ENCODE assay signal across 16 mouse cellular contexts in genomic region chr4:111308572-111309288, GRCm38 (mm10).
DNase-seq lines count a peak whose midpoint lies in the region; ATAC-seq and TF ChIP-seq lines count a peak whose summit lies in the region.
"Had no signal": no experiment of that assay in that cellular context is flagged by ENCODE, and none has a peak within 500 bp of the region (broad histone marks: within the 10 kb centered on the region; RNA-seq: fewer than 3 reads in every experiment).

No protein-coding gene starts in this region.

- 74% methylated on average over 3 of the region's 3 CpGs for WGBS in forebrain, postnatal 0 days
- 70% methylated on average over 3 of the region's 3 CpGs for WGBS in forebrain, embryonic 12.5 days
- 71% methylated on average over 3 of the region's 3 CpGs for WGBS in limb, embryonic 12.5 days
- 73% methylated on average over 3 of the region's 3 CpGs for WGBS in limb, embryonic 10.5 days

- no peak for DNase-seq in forebrain, postnatal 0 days
- no peak for DNase-seq in limb, embryonic 10.5 days (ENCODE audit: low spot score)
- DNase-seq in ES-CJ7 (ENCODE audit: low read depth, low spot score), result peak; percentile 57
- DNase-seq: adrenal gland, adult 2 months; cerebellum, adult 18-20 months; liver, embryonic 13.5 days had no signal

- TF ChIP-seq POLR2A in cortical plate, adult 2 months (IDR thresholded peaks at IDR 0.05; ENCODE audit: extremely low read depth, insufficient read depth, low read length), result no peak

- H3K27me3 ChIP-seq in forebrain, postnatal 0 days (ENCODE audit: insufficient read depth, low read length), result no peaks in the 10 kb centered on the region
- no peaks in the 10 kb centered on the region for H3K27me3 ChIP-seq in forebrain, embryonic 12.5 days
- H3K27me3 ChIP-seq in limb, embryonic 12.5 days, result no peaks in the 10 kb centered on the region
- no peaks in the 10 kb centered on the region for H3K27me3 ChIP-seq in limb, embryonic 10.5 days (ENCODE audit: low read depth, poor library complexity, severe bottlenecking)
- H3K27me3 ChIP-seq: heart, embryonic 15.5 days; intestine, embryonic 15.5 days; liver, embryonic 13.5 days; megakaryocyte, embryonic 14.5 days; neural tube, embryonic 13.5 days; stomach, embryonic 15.5 days had no signal

- no peak overlapping the region for H3K4me2 ChIP-seq in forebrain, postnatal 0 days (ENCODE audit: low read depth)
- no peak overlapping the region for H3K4me2 ChIP-seq in forebrain, embryonic 12.5 days
- H3K4me2 ChIP-seq in limb, embryonic 12.5 days, result no peak overlapping the region
- H3K4me2 ChIP-seq: heart, embryonic 15.5 days; intestine, embryonic 15.5 days; liver, embryonic 13.5 days; neural tube, embryonic 13.5 days; stomach, embryonic 15.5 days had no signal

- H3K9me3 ChIP-seq in forebrain, postnatal 0 days (ENCODE audit: low read length), result no peaks in the 10 kb centered on the region
- H3K9me3 ChIP-seq in forebrain, embryonic 12.5 days, result no peaks in the 10 kb centered on the region
- no peaks in the 10 kb centered on the region for H3K9me3 ChIP-seq in limb, embryonic 12.5 days
- no peaks in the 10 kb centered on the region for H3K9me3 ChIP-seq in limb, embryonic 10.5 days (replicated peaks)
- H3K9me3 ChIP-seq: heart, embryonic 15.5 days; intestine, embryonic 15.5 days; liver, embryonic 13.5 days; stomach, embryonic 15.5 days had no signal

- H3K36me3 ChIP-seq in forebrain, postnatal 0 days (ENCODE audit: insufficient read depth), result no peaks in the 10 kb centered on the region
- no peaks in the 10 kb centered on the region for H3K36me3 ChIP-seq in forebrain, embryonic 12.5 days (replicated peaks)
- no peaks in the 10 kb centered on the region for H3K36me3 ChIP-seq in limb, embryonic 12.5 days
- H3K36me3 ChIP-seq in limb, embryonic 10.5 days, result no peaks in the 10 kb centered on the region
- H3K36me3 ChIP-seq: heart, embryonic 15.5 days; intestine, embryonic 15.5 days; liver, embryonic 13.5 days; neural tube, embryonic 13.5 days; stomach, embryonic 15.5 days had no signal

- no peak; the same call in 1 of the 2 replicates for ATAC-seq in forebrain, postnatal 0 days
- ATAC-seq in forebrain, embryonic 12.5 days (ENCODE audit: low FRiP score), result no peak
- ATAC-seq in limb, embryonic 12.5 days (ENCODE audit: insufficient number of reproducible peaks, insufficient read depth, low FRiP score, low TSS enrichment, low read depth), result 0 out of 2 replicates have a peak, but pooled peaks have one; percentile 52
- no peak for ATAC-seq in erythroid progenitor cell, adult 5-6 weeks (replicated peaks; ENCODE audit: low FRiP score, poor library complexity, severe bottlenecking)
- no peak for ATAC-seq in monocyte, adult 5-6 weeks (replicated peaks; ENCODE audit: insufficient number of reproducible peaks, low FRiP score, low TSS enrichment, poor library complexity, severe bottlenecking)
- ATAC-seq: intestine, embryonic 15.5 days had no signal

- no peak overlapping the region for H3K4me3 ChIP-seq in forebrain, postnatal 0 days (ENCODE audit: low read depth, low read length)
- H3K4me3 ChIP-seq in forebrain, embryonic 12.5 days (replicated peaks), result no peak overlapping the region
- H3K4me3 ChIP-seq in limb, embryonic 12.5 days (replicated peaks), result no peak overlapping the region
- H3K4me3 ChIP-seq in limb, embryonic 10.5 days, result no peak overlapping the region
- H3K4me3 ChIP-seq in cortical plate, adult 2 months (ENCODE audit: insufficient read depth, low read length), result no peak overlapping the region
- H3K4me3 ChIP-seq: heart, embryonic 15.5 days; intestine, embryonic 15.5 days; liver, embryonic 13.5 days; megakaryocyte, embryonic 14.5 days; neural tube, embryonic 13.5 days; stomach, embryonic 15.5 days had no signal

- no peak overlapping the region for H3K9ac ChIP-seq in forebrain, postnatal 0 days
- H3K9ac ChIP-seq in forebrain, embryonic 12.5 days, result no peak overlapping the region
- no peak overlapping the region for H3K9ac ChIP-seq in limb, embryonic 12.5 days (replicated peaks)
- H3K9ac ChIP-seq: heart, embryonic 15.5 days; intestine, embryonic 15.5 days; liver, embryonic 13.5 days; neural tube, embryonic 13.5 days; stomach, embryonic 15.5 days had no signal

- H3K4me1 ChIP-seq in forebrain, postnatal 0 days (ENCODE audit: insufficient read depth), result no peaks in the 10 kb centered on the region
- no peaks in the 10 kb centered on the region for H3K4me1 ChIP-seq in forebrain, embryonic 12.5 days
- H3K4me1 ChIP-seq in limb, embryonic 12.5 days (replicated peaks), result no peaks in the 10 kb centered on the region
- H3K4me1 ChIP-seq in limb, embryonic 10.5 days, result no peaks in the 10 kb centered on the region
- peaks cover 3% of the 10 kb centered on the region; the same call in 1 of the 2 replicates for H3K4me1 ChIP-seq in cortical plate, adult 2 months (ENCODE audit: control insufficient read depth, insufficient read depth, low read length)
- H3K4me1 ChIP-seq: heart, embryonic 15.5 days; intestine, embryonic 15.5 days; liver, embryonic 13.5 days; megakaryocyte, embryonic 14.5 days; stomach, embryonic 15.5 days had no signal

- peak; percentile 65 for TF ChIP-seq CTCF in forebrain, postnatal 0 days (IDR thresholded peaks at IDR 0.05; ENCODE audit: low read depth)
- TF ChIP-seq CTCF in cortical plate, adult 2 months (IDR thresholded peaks at IDR 0.05; ENCODE audit: extremely low read depth, insufficient read depth, low read length), result peak; percentile 48; the same call in 1 of the 2 replicates

- no peak overlapping the region for H3K27ac ChIP-seq in forebrain, postnatal 0 days (ENCODE audit: low read depth, low read length)
- H3K27ac ChIP-seq in forebrain, embryonic 12.5 days, result no peak overlapping the region
- no peak overlapping the region for H3K27ac ChIP-seq in limb, embryonic 12.5 days
- H3K27ac ChIP-seq in limb, embryonic 10.5 days, result no peak overlapping the region
- H3K27ac ChIP-seq in cortical plate, adult 2 months (ENCODE audit: insufficient read depth, low read length), result 0 out of 2 replicates have a peak overlapping the region, but pooled peaks have one; percentile 9
- H3K27ac ChIP-seq: heart, embryonic 15.5 days; intestine, embryonic 15.5 days; liver, embryonic 13.5 days; neural tube, embryonic 13.5 days; stomach, embryonic 15.5 days had no signal
